Mouse (Mus musculus) ES-E14 (cell line): ENCODE measurements around the gene Fam172a.

Experiments
- HCFC1 ChIP-seq: IDR thresholded peaks from 2 replicates; pipeline ENCODE4 v1.6.1; 2012; ENCODE audit warnings: low read length, inconsistent platforms, borderline replicate concordance; ENCODE audit not compliant: insufficient read depth
- MAFK ChIP-seq: IDR thresholded peaks from 2 replicates; pipeline ENCODE4 v1.6.1; 2014; ENCODE audit warnings: mild to moderate bottlenecking, low read depth, low read length, inconsistent platforms; ENCODE audit not compliant: insufficient read depth
- ZNF384 ChIP-seq: IDR thresholded peaks from 2 replicates; pipeline ENCODE4 v1.6.1; 2012; ENCODE audit warnings: low read depth, low read length, inconsistent platforms

- TF ChIP-seq HCFC1 (no peak), ZNF384 (no peak), MAFK (no peak)
Observed at GRCm38 (mm10) chr13:78113978-78114377, 412.1 kb downstream of the Fam172a start.
